Mouse (Mus musculus): ENCODE data around the gene Cipc.

Gene Cipc

GRCm38 (mm10) chr12:86960791-86961335 lies 14.0 kb downstream of the Cipc start:
- DNase-seq (ENCODE audit: low spot score) = no peak

GRCm38 (mm10) chr12:86961589-86962344 lies 14.9 kb downstream of the Cipc start:
- DNase-seq (ENCODE audit: low spot score) = no peak

GRCm38 (mm10) chr12:86964278-86965057 lies 17.6 kb downstream of the Cipc start:
- no peak for DNase-seq (ENCODE audit: low spot score)

DNA sequence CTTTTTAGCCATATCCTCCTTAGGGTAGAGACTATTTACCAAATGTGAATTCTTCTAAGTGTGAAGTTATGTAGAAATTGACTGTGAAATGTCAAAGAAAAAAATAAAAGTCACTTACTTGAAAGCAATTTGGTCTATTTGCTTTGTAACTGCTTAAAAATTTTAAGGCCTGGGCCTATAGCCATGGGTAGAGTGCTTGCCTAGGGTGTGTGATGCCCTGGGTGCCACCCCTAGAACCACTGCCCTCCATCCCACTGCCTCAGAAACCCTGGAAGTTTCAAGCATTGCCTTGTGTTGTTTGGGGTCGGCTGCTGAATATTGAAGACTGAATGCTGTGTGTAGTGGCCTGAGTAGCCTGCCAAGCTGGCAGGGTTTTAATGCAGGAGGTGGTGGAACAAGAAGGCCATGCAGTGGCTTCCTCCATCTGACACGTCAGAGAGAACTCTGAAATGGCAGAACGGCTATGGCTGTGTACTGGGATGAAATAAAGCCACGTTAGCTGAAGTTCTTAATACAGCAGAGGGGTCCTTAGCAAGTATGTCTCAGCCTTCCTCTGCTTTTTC lies 18.5 kb downstream of the Cipc start:
- DNase-seq (ENCODE audit: low spot score) = no peak

DNA sequence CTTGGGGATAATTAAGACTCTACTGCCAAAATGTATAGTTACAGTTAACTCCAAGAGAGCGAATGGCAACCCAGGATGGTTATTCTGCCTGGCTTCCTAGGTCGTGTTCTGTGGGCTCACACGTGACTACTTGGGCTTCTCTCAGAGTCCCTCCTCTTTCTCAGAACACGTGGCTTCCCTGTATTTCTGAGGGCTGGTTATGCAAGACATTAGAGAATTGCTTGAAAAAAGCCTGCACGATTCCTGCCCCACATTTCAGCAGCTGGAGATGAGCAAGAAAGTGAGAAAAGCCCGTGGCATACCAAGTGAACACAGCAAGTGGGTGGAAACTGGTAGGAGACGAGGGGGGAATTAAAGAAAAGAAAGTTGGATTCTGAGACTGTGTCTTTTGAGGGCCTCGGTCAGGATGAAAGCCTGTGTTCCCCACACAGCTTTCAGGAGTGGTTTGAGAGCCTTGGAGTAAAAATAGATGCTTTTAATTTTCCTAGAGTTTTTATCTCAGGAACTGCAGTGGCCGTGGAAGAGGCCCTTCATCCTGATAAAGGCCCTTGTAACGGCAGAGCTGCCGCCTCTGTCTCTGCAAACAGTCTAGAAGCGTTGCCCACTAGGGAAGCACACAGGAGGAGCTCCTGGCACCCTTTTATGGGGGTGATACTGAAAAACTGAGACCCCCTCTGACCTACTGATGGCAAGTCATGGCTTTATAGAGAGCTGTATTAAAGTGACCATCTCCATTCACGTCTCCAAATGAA lies 21.8 kb downstream of the Cipc start:
- DNase-seq (ENCODE audit: low spot score) = no peak

GRCm38 (mm10) chr12:86969220-86969601 lies 22.4 kb downstream of the Cipc start:
- no peak for DNase-seq (ENCODE audit: low spot score)

GRCm38 (mm10) chr12:86971089-86971488 lies 24.2 kb downstream of the Cipc start:
- no peak for DNase-seq (ENCODE audit: low spot score)

- DNase-seq (ENCODE audit: low spot score) = peak; percentile 59
Observed at GRCm38 (mm10) chr12:86973216-86973615, 26.4 kb downstream of the Cipc start.

DNA sequence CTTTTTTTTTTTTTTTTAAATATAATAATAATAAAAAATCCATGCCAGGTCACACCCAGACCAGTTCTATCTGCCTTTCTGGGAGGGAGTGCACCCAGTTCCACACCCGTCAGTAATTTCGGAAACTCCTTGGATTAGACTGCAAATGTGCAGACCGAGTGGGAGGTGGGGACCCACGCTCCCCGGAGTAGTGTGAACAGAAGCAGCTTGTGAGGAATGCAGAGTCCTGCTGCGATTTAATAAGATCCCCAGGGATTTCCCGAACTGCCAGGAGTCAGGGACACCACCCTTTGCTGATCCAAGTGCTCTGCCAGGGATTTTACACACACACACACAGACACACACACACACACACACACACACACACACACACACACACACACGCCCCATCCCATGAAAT lies 26.9 kb downstream of the Cipc start:
- DNase-seq (ENCODE audit: low spot score) = peak; percentile 52

DNA sequence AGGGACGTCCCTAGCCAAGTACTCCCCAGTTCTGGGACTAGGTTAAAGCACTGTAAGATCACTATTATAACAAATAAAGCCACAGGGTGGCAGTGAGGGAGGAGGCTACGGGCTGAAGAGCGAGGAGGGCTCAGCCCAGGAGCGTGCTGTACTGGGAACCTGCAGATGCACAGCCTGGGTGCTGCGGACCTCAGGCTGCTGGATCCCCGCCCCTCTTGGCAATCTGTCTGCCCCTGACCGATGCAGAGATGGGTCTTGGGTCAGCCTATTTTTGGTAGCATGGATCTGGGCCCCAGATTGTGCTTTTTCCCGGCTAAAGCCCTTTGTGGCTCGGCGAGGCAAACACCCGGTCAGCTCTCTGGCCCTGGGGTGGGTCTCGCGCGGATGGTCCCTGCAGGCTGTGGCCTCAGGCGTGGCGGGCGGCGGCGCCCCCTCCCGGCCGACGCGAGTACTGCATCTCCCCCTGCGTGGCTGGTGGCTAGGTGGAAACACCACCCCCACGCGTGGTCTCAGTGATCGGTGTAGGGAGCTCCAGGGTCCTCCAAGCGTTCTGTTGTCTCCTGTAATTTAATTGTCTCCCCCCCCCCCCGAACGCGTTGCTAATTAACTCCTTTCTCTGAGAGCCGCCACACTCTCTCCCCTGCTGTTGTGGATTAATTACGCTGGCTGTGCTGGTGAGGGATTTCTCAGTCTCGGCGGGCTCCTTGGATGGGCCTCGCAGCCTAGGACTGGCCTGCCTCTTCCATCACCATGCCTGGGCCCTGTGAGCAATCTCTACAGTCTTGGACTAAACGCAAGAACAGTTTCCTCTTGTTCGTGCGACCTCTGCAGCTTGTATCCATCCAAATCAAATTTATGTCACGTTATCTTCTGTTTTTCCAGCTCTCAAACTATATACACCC lies 27.8 kb downstream of the Cipc start:
- peak; percentile 71 for DNase-seq (ENCODE audit: low spot score)

DNA sequence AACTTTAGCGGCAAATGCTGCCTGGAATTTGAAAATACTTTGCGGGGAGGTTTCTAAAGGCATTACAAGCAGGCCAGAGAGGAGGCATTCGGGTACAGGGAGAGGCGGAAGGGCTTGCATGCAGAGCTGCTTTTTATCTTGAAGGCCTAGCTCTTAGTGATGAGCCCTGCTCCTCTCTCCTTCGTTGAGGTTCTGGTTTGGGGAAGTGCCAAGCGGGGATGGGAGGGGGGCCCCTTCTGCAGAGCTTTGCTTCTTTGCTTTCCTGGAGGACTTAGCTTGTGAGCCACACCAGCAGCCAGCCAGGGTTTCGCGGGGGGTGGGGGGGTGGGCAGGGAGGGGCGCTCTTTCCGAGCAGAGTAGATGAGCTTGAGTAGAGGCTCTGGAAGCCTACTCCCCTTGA lies 28.9 kb downstream of the Cipc start:
- no peak for DNase-seq (ENCODE audit: low spot score)

DNA sequence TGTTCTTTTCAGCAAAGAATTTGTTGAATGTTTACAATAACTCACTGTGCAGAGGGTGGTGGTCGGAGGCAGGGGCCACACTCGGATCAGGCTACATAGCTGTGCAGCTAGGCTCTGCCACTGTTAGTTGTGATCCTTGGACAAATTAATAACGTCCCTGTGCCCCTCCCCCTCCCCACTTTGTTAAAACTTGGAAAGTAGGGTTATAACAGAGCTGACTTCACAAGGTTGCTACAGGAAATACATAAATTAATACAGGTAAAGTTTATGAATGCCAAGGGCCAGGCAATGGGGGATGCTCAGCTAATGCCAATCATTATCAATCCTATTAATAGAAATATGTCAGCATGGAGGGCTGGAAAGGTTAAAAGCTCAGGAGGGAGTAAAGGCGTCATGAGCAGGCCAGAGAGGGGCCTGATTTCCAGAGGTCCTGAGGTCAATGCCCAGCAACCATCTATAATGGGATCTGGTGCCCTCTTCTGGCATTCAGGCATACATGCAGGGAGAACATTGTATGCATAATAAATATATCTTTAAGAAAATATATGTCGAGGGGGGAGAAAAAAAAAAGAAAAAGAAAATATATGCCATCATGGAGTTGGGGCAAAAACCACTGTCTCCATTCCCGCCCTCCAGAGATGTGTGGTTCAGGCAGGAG lies 29.8 kb downstream of the Cipc start:
- DNase-seq (ENCODE audit: low spot score) = no peak

DNA sequence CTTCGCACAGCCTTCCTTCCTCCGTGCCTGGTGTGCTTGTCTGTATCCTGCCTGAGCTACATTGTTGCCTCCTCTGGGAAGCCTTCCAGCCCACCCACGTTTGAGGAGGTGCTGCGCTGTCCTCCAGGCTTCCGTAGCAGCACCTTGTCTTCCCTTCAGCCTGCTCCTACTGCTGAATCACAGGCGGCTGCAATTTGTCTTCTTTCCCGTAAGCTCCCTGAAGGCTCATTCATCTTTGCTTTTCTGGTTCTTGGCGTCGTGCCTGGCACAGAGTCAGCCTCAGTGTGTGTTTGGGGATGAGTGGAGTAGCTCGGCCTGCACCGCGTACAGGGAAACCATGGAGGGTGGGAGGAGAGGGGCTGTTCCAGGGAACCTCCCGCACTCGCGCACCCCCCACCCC lies 31.0 kb downstream of the Cipc start:
- DNase-seq (ENCODE audit: low spot score) = peak; percentile 60

DNA sequence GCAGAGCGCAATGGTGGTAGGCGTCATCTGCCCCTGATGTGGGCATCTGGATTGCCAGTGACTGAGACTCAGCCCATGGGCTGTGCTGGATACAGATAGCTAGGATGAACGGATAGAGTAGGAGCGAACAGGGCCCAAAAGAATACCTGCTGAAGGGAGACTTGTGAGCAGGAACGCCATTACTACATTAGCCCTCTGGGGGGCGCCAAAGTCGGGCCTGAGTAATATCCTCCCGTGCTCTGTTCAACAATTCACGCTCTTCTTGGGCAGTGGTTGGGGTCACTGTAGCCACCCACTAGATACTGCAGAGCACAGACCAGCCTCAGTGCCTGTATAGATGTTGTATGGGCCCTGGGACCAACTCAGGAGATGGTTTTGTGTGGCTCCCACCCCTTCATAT lies 34.3 kb downstream of the Cipc start:
- DNase-seq (ENCODE audit: low spot score) = no peak

DNA sequence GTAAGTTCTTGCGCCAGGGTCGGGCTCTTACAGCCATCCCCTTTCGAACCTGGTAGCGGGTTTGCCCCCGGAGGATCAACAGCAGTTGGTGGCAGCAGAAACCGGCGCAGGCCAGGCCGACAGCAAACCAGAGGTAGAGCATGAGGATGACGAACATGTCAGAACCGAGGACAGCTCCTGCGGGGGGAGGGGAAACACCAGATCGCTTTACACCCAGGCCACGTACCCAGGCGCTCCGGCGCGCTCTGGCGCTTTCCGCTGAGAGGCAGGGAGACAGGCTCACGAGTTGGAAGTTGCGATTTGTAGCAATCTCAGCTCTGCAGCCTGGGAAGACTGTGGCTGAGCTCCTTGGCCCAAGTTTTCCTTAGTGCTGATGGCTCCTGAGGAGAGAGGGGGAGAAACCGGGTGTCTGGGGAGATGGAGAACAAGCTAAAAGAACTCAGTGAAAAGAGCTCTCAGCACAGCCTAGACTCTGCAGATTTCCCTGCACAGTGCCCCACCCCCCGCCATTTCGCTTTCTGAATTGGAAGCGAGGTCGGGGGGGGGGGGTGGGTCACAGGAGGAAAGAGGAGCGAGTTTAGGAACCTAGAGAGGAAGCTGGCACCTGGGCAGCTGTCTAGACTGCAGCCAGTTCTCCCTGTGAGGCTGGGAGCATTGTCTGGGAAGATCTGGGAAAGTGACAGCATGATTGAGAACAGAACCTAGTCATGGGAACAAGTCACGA lies 36.8 kb downstream of the Cipc start:
- DNase-seq (ENCODE audit: low spot score) = peak; percentile 69

DNA sequence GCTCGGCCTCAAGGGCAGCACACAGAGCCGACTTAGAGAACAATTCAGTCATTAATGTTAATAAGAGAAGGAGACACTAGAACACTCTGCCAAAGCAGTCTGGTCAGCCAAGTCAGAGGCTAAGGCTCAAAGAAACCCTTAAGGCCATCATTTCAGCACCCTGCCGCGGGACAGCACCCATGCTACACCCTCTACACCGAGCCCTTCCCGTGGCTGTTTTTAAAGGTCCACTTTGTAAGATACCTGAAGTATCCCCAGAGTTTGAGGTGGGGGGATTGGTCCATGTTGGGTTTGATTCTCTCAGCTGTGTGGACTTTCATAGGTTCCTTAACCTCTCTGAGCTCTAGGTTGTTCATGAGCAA lies 37.3 kb downstream of the Cipc start:
- no peak for DNase-seq (ENCODE audit: low spot score)

- no peak for DNase-seq (ENCODE audit: low spot score)
Observed at GRCm38 (mm10) chr12:86986562-86986961, 39.7 kb downstream of the Cipc start.

DNA sequence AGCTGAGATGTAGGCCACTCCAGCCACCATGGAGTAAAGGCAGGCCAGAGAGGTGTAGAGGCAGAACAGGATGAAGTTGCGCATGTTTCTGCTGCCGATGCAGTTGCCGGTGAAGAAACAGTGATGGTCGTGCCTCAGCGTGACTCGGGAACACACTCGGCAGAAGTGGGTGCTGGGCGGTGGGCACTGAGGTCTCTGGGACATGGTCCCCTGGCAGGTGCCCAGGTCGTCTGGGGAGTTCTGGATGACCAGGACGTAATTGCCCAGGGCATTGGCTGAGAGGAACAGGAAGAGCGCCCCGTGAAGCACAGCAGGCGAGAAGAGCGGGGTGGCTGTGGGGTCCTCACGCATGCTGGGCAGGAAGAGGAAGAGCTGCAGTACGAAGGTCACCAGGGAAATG lies 41.4 kb downstream of the Cipc start:
- DNase-seq (ENCODE audit: low spot score) = no peak

- DNase-seq (ENCODE audit: low spot score) = no peak
Observed at GRCm38 (mm10) chr12:86989378-86989777, 42.5 kb downstream of the Cipc start.

Measured in MN1 (cell line).